Mouse (Mus musculus): ENCODE measurements around the gene Sptb. TPM values are rescaled to one million over a fixed set of nuclear protein-coding genes. Genes with fewer than 3 reads are reported as not detected.

Gene Sptb
- total and polyA plus RNA-seq, 3 experiments, result 17.9 to 85.1 (median 35.4) TPM

DNA sequence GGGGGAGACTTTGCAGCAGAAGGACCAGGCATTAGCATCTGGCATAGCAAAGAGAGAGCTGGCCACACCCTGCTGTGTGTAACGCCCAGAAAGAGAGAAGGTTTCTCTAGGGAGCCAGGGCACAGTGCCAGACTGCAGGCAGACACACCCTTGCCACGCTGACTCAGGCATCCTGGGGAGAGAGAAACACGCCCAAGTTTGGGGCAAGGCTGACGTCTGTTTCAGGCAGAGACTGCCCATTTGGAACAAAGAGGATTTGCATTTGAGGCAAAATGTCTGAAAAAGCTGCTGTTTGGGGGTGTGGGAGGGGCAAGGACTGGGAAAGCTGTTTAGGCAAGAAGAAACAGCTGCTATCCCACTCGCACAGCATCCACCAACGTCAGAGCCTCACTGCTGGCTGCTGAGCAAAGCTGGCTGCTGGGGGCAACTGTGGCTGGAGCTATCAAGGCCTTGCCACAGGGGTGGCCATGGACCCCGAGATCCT lies 116.5 kb downstream of the Sptb start (continued):
- TF ChIP-seq CHD1 (IDR thresholded peaks at IDR 0.05; ENCODE audit: low read depth, low read length) (no peak), MEF2A (IDR thresholded peaks at IDR 0.05; ENCODE audit: extremely low read depth, insufficient replicate concordance, low read depth, low read length, poor library complexity, severe bottlenecking) (no peak), NRF1 (IDR thresholded peaks at IDR 0.05; ENCODE audit: insufficient read depth, low read depth, low read length, poor library complexity, severe bottlenecking) (no peak), GATA1 (IDR thresholded peaks at IDR 0.05; ENCODE audit: low read depth, low read length) (no peak), HCFC1 (IDR thresholded peaks at IDR 0.05; ENCODE audit: low read depth, low read length) (no peak), MAZ (IDR thresholded peaks at IDR 0.05; ENCODE audit: low read depth, low read length) (peak; percentile 51; the same call in 1 of the 2 replicates), POLR2AphosphoS2 (IDR thresholded peaks at IDR 0.05; ENCODE audit: low read length) (peak; percentile 47; the same call in 1 of the 2 replicates), USF1 (IDR thresholded peaks at IDR 0.05; ENCODE audit: low read depth, low read length) (no peak), ZNF384 (IDR thresholded peaks at IDR 0.05; ENCODE audit: low read depth, low read length) (0 out of 2 replicates have a peak, but pooled peaks have one; percentile 20), ETS1 (IDR thresholded peaks at IDR 0.05; ENCODE audit: low read depth, low read length) (peak; percentile 88), NELFE (IDR thresholded peaks at IDR 0.05; ENCODE audit: low read depth, low read length) (no peak), ZMIZ1 (IDR thresholded peaks at IDR 0.05; ENCODE audit: low read depth, low read length) (peak; percentile 63; the same call in 1 of the 2 replicates), KAT2A (conservative IDR thresholded peaks at IDR 0.05; ENCODE audit: low read depth, low read length) (no peak), BHLHE40 (IDR thresholded peaks at IDR 0.05; ENCODE audit: borderline replicate concordance, low read depth, low read length) (no peak), TBP (IDR thresholded peaks at IDR 0.05; ENCODE audit: low read depth, low read length) (no peak), GABPA (IDR thresholded peaks at IDR 0.05; ENCODE audit: low read depth, low read length) (0 out of 2 replicates have a peak, but pooled peaks have one; percentile 53), E2F4 (IDR thresholded peaks at IDR 0.05; ENCODE audit: borderline replicate concordance, low read depth, low read length) (no peak), UBTF (IDR thresholded peaks at IDR 0.05; ENCODE audit: borderline replicate concordance, insufficient read depth, low read depth, low read length) (no peak), POLR2AphosphoS5 (IDR thresholded peaks at IDR 0.05; ENCODE audit: borderline replicate concordance, low read depth, low read length) (no peak), CTCF (IDR thresholded peaks at IDR 0.05 in 2 of 3, conservative IDR thresholded peaks at IDR 0.05 in 1 of 3; ENCODE audit: control insufficient read depth in 1 of 3, insufficient read depth in 1 of 3, low read depth in 2 of 3, low read length in 3 of 3, poor library complexity in 1 of 3, severe bottlenecking in 1 of 3) (no peak; a peak in 1 of 6 replicates), MAFK (IDR thresholded peaks at IDR 0.05; ENCODE audit: borderline replicate concordance, low read depth, low read length) (peak; percentile 82), MYB (IDR thresholded peaks at IDR 0.05; ENCODE audit: low read depth, low read length) (no peak), MAX (IDR thresholded peaks at IDR 0.05; ENCODE audit: low read length) (peak; percentile 67)

DNA sequence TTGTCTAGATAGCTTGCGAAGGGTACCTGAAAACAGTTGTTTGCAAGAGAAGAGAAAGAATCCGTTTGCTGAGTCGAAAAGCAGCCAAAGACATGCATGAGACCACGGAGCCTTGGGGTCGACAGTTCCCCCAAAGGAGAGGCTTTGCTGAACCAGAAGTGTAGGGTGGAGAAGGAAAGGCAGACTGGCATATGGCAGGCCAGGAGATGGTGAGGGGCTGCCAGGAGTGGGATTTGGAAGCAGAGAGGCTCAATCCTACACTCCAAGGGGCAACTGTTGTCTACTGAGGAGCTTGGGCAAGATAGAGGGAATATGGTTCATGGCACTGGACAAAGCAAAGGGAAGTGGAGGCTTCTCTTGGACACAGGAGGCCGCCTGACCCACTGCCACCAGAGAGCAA lies 117.1 kb downstream of the Sptb start:
- H3K9ac ChIP-seq (ENCODE audit: control insufficient read depth, low read depth, low read length, poor library complexity, severe bottlenecking), result peak overlapping the region; percentile 2; the same call in 1 of the 2 replicates
- H3K9me3 ChIP-seq (replicated peaks; ENCODE audit: insufficient read depth, low read length), result no peaks in the 10 kb centered on the region
- no peaks in the 10 kb centered on the region for H3K79me2 ChIP-seq (ENCODE audit: control insufficient read depth, insufficient read depth, low read length, poor library complexity)
- peak; percentile 16 for DNase-seq (ENCODE audit: low read depth, low spot score)
- peaks cover 0 to 17% of the 10 kb centered on the region in 2 experiments; a peak in 2 of 4 replicates for H3K36me3 ChIP-seq (ENCODE audit: control insufficient read depth in 1 of 2, insufficient read depth in 2 of 2, low read length in 2 of 2)
- H3K27ac ChIP-seq (ENCODE audit: control insufficient read depth, low read depth, low read length), result peak overlapping the region; percentile 21; the same call in 1 of the 2 replicates
- peaks cover 3 to 28% of the 10 kb centered on the region in 2 experiments for H3K4me1 ChIP-seq (ENCODE audit: control insufficient read depth in 1 of 2, insufficient read depth in 2 of 2, low read length in 2 of 2)
- no peaks in the 10 kb centered on the region for H3K27me3 ChIP-seq (ENCODE audit: control insufficient read depth in 1 of 2, insufficient read depth in 2 of 2, low read length in 2 of 2)
- TF ChIP-seq MYC (IDR thresholded peaks at IDR 0.05; ENCODE audit: low read depth, low read length), result no peak
- no peak for TF ChIP-seq MAZ (IDR thresholded peaks at IDR 0.05; ENCODE audit: low read depth, low read length)
- no peak for TF ChIP-seq SMC3 (IDR thresholded peaks at IDR 0.05; ENCODE audit: low read depth, low read length)
- no peak for TF ChIP-seq EP300 (IDR thresholded peaks at IDR 0.05; ENCODE audit: low read depth in 1 of 2, low read length in 2 of 2)
- no peak for TF ChIP-seq MYB (IDR thresholded peaks at IDR 0.05; ENCODE audit: low read depth, low read length)
- no peak overlapping the region for H3K4me3 ChIP-seq (ENCODE audit: control insufficient read depth in 1 of 2, insufficient read depth in 1 of 2, low read depth in 2 of 2, low read length in 2 of 2)

Data from MEL (cell line).